8 mouse cellular contexts compared by ENCODE assay signal in genomic region chr8:84012499-84013165, GRCm38 (mm10). TPM values are rescaled to one million over a fixed set of nuclear protein-coding genes. Genes with fewer than 3 reads are reported as not detected.
A peak's percentile ranks its signal among the peaks of the same experiment; 100 is the strongest.
DNase-seq lines count a peak whose midpoint lies in the region; ATAC-seq and TF ChIP-seq lines count a peak whose summit lies in the region.

No protein-coding gene starts in this region.

- TF ChIP-seq CTCF in forebrain, postnatal 0 days (IDR thresholded peaks at IDR 0.05; ENCODE audit: low read depth), result no peak
- no peak for TF ChIP-seq CTCF in left cerebral cortex, adult 2 months (IDR thresholded peaks at IDR 0.05)

- no peak for ATAC-seq in forebrain, postnatal 0 days
- peak; percentile 49 for ATAC-seq in kidney, embryonic 16.5 days (ENCODE audit: low FRiP score, low TSS enrichment)
- ATAC-seq in midbrain, embryonic 11.5 days (ENCODE audit: low FRiP score), result peak; percentile 54

- intact Hi-C loops in left cerebral cortex, postnatal 4 days (cut with DNase I), result loop anchor here (10.0 kb wide), 1 partner anchor 172 kb away; the partner anchor contains the start of gene Nanos3
- intact Hi-C loops in left cerebral cortex, adult 2 months (cut with DNase I), result no loop called here

- DNase-seq in heart, adult 11 months, result peak; percentile 94
- no peak for DNase-seq in heart, adult 9 months (ENCODE audit: low spot score in 2 of 2)
- DNase-seq in forebrain, postnatal 0 days, result no peak
- DNase-seq in midbrain, embryonic 11.5 days (ENCODE audit: low spot score, missing footprints), result peak; percentile 93
- no peak for DNase-seq in left cerebral cortex, postnatal 4 days
- no peak for DNase-seq in left cerebral cortex, adult 2 months (ENCODE audit: extremely low spot score in 1 of 2, low spot score in 2 of 2)
- DNase-seq in frontal cortex, postnatal 36 days (ENCODE audit: low spot score in 2 of 2), result no peak

- peaks cover 15% of the 10 kb centered on the region for H3K27me3 ChIP-seq in forebrain, postnatal 0 days (ENCODE audit: insufficient read depth, low read length)
- peaks cover 36% of the 10 kb centered on the region for H3K27me3 ChIP-seq in kidney, embryonic 16.5 days (ENCODE audit: insufficient read depth, low read length)
- H3K27me3 ChIP-seq in midbrain, embryonic 11.5 days (ENCODE audit: control insufficient read depth, insufficient read depth, low read length), result peaks cover 38% of the 10 kb centered on the region

- peaks cover 12% of the 10 kb centered on the region; the same call in 1 of the 2 replicates for H3K4me1 ChIP-seq in forebrain, postnatal 0 days (ENCODE audit: insufficient read depth)
- H3K4me1 ChIP-seq in kidney, embryonic 16.5 days (ENCODE audit: insufficient read depth, low read length), result peaks cover 25% of the 10 kb centered on the region
- peaks cover 19% of the 10 kb centered on the region for H3K4me1 ChIP-seq in midbrain, embryonic 11.5 days (ENCODE audit: control insufficient read depth, insufficient read depth, low read length)

- no peak overlapping the region for H3K27ac ChIP-seq in forebrain, postnatal 0 days (ENCODE audit: low read depth, low read length)
- peak overlapping the region; percentile 27; the same call in 1 of the 2 replicates for H3K27ac ChIP-seq in kidney, embryonic 16.5 days (ENCODE audit: low read length)
- no peak overlapping the region for H3K27ac ChIP-seq in midbrain, embryonic 11.5 days (ENCODE audit: low read depth, low read length)
- H3K27ac ChIP-seq in left cerebral cortex, adult 2 months, result no peak overlapping the region

- 5% methylated on average over 35 of the region's 35 CpGs for WGBS in forebrain, postnatal 0 days
- 8% methylated on average over 35 of the region's 35 CpGs for WGBS in kidney, embryonic 16.5 days
- 2% methylated on average over 35 of the region's 35 CpGs for WGBS in midbrain, embryonic 11.5 days

- no peaks in the 10 kb centered on the region for H3K9me3 ChIP-seq in forebrain, postnatal 0 days (ENCODE audit: low read length)
- no peaks in the 10 kb centered on the region for H3K9me3 ChIP-seq in kidney, embryonic 16.5 days (ENCODE audit: low read length)
- no peaks in the 10 kb centered on the region for H3K9me3 ChIP-seq in midbrain, embryonic 11.5 days (ENCODE audit: control insufficient read depth, low read length)

- peak overlapping the region; percentile 97 for H3K4me2 ChIP-seq in forebrain, postnatal 0 days (ENCODE audit: low read depth)
- H3K4me2 ChIP-seq in kidney, embryonic 16.5 days (replicated peaks; ENCODE audit: low read depth, low read length), result peak overlapping the region; percentile 82
- peak overlapping the region; percentile 88 for H3K4me2 ChIP-seq in midbrain, embryonic 11.5 days

- H3K9ac ChIP-seq in forebrain, postnatal 0 days, result no peak overlapping the region
- peak overlapping the region; percentile 59 for H3K9ac ChIP-seq in kidney, embryonic 16.5 days (replicated peaks; ENCODE audit: low read length)
- H3K9ac ChIP-seq in midbrain, embryonic 11.5 days (ENCODE audit: low read length), result peak overlapping the region; percentile 35; the same call in 1 of the 2 replicates

- H3K4me3 ChIP-seq in forebrain, postnatal 0 days (ENCODE audit: low read depth, low read length), result peak overlapping the region; percentile 57
- peak overlapping the region; percentile 59 for H3K4me3 ChIP-seq in kidney, embryonic 16.5 days (ENCODE audit: low read length)
- peak overlapping the region; percentile 47 for H3K4me3 ChIP-seq in midbrain, embryonic 11.5 days (ENCODE audit: low read depth, low read length)
- no peak overlapping the region for H3K4me3 ChIP-seq in left cerebral cortex, adult 2 months

- H3K36me3 ChIP-seq in forebrain, postnatal 0 days (ENCODE audit: insufficient read depth), result no peaks in the 10 kb centered on the region
- H3K36me3 ChIP-seq in kidney, embryonic 16.5 days (ENCODE audit: insufficient read depth, low read length), result no peaks in the 10 kb centered on the region
- H3K36me3 ChIP-seq in midbrain, embryonic 11.5 days (ENCODE audit: control insufficient read depth, insufficient read depth, low read length), result no peaks in the 10 kb centered on the region

RNA-seq across cellular contexts. Expression of gene 2210011C24Rik, which starts 0.7 kb away (rescaled TPM):
- not detected in 2 replicates for total RNA-seq in forebrain, postnatal 0 days (2014; rRNA removed)
- polyA plus RNA-seq in forebrain, postnatal 0 days (2015; fragmentation: Nextera tagmentation; extraction: Ambion mirVana), result 0.38 and 1.2 TPM in 2 replicates
- polyA plus RNA-seq in kidney, embryonic 16.5 days (2015; fragmentation: Nextera tagmentation; extraction: Ambion mirVana), result 7.5 and 9.0 TPM in 2 replicates
- polyA plus RNA-seq in midbrain, embryonic 11.5 days (2014; fragmentation: Nextera tagmentation; extraction: Ambion mirVana), result not detected in 2 replicates
- not detected for total RNA-seq in left cerebral cortex, postnatal 4 days (2021)
- 1 to 10 TPM; 1.0 to 1.3 TPM for total RNA-seq in left cerebral cortex, adult 2 months (2021)

RNA-seq across cellular contexts. Expression of gene Palm3, which starts 8.6 kb away (rescaled TPM):
- total RNA-seq in forebrain, postnatal 0 days (2014; rRNA removed), result 2.7 and 5.4 TPM in 2 replicates
- 2.8 and 4.3 TPM in 2 replicates for polyA plus RNA-seq in forebrain, postnatal 0 days (2015; fragmentation: Nextera tagmentation; extraction: Ambion mirVana)
- 15.5 and 16.7 TPM in 2 replicates for polyA plus RNA-seq in kidney, embryonic 16.5 days (2015; fragmentation: Nextera tagmentation; extraction: Ambion mirVana)
- polyA plus RNA-seq in midbrain, embryonic 11.5 days (2014; fragmentation: Nextera tagmentation; extraction: Ambion mirVana), result 2.0 and 2.2 TPM in 2 replicates
- total RNA-seq in left cerebral cortex, postnatal 4 days (2021), result 10 to 100 TPM; 13.2 to 15.5 TPM
- total RNA-seq in left cerebral cortex, adult 2 months (2021), result 1 to 10 TPM; 2.2 to 2.7 TPM

RNA-seq across cellular contexts. Expression of gene 1700067K01Rik, which starts 11.3 kb away (rescaled TPM):
- 0.15 and 0.81 TPM in 2 replicates for total RNA-seq in forebrain, postnatal 0 days (2014; rRNA removed)
- 0.36 and 0.86 TPM in 2 replicates for polyA plus RNA-seq in forebrain, postnatal 0 days (2015; fragmentation: Nextera tagmentation; extraction: Ambion mirVana)
- 0.51 and 1.1 TPM in 2 replicates for polyA plus RNA-seq in kidney, embryonic 16.5 days (2015; fragmentation: Nextera tagmentation; extraction: Ambion mirVana)
- 0.33 and 0.56 TPM in 2 replicates for polyA plus RNA-seq in midbrain, embryonic 11.5 days (2014; fragmentation: Nextera tagmentation; extraction: Ambion mirVana)
- total RNA-seq in left cerebral cortex, postnatal 4 days (2021), result 1 to 10 TPM in 1 of 2 experiments, under 1 TPM in 1; 0.46 to 1.1 TPM
- total RNA-seq in left cerebral cortex, adult 2 months (2021), result under 1 TPM in 1 of 2 experiments, not detected in 1; 0.41 TPM

RNA-seq across cellular contexts. Expression of gene Samd1, which starts 15.2 kb away (rescaled TPM):
- total RNA-seq in forebrain, postnatal 0 days (2014; rRNA removed), result 116 and 117 TPM in 2 replicates
- 6.7 and 6.9 TPM in 2 replicates for polyA plus RNA-seq in forebrain, postnatal 0 days (2015; fragmentation: Nextera tagmentation; extraction: Ambion mirVana)
- 9.4 and 11.6 TPM in 2 replicates for polyA plus RNA-seq in kidney, embryonic 16.5 days (2015; fragmentation: Nextera tagmentation; extraction: Ambion mirVana)
- polyA plus RNA-seq in midbrain, embryonic 11.5 days (2014; fragmentation: Nextera tagmentation; extraction: Ambion mirVana), result 12.8 and 12.9 TPM in 2 replicates
- 10 to 100 TPM; 82.8 to 83.9 TPM for total RNA-seq in left cerebral cortex, postnatal 4 days (2021)
- total RNA-seq in left cerebral cortex, adult 2 months (2021), result 10 to 100 TPM; 39.3 to 43.7 TPM

RNA-seq across cellular contexts. Expression of gene Il27ra, which starts 29.8 kb away (rescaled TPM):
- 0.31 and 0.86 TPM in 2 replicates for total RNA-seq in forebrain, postnatal 0 days (2014; rRNA removed)
- polyA plus RNA-seq in forebrain, postnatal 0 days (2015; fragmentation: Nextera tagmentation; extraction: Ambion mirVana), result 0.29 and 0.45 TPM in 2 replicates
- 2.9 TPM in 2 replicates for polyA plus RNA-seq in kidney, embryonic 16.5 days (2015; fragmentation: Nextera tagmentation; extraction: Ambion mirVana)
- 0.23 TPM in 2 replicates for polyA plus RNA-seq in midbrain, embryonic 11.5 days (2014; fragmentation: Nextera tagmentation; extraction: Ambion mirVana)
- total RNA-seq in left cerebral cortex, postnatal 4 days (2021), result 1 to 10 TPM; 1.5 to 1.6 TPM
- total RNA-seq in left cerebral cortex, adult 2 months (2021), result under 1 TPM; 0.23 to 0.41 TPM

Comparison
In these comparisons a context has a peak if more than half of its experiments do, and no peak if none do; other contexts are left out.
1. DNase-seq: peak in heart, adult 11 months (single experiment) and midbrain, embryonic 11.5 days (single experiment); none in heart, adult 9 months (0 of 2), forebrain, postnatal 0 days (single experiment), left cerebral cortex, postnatal 4 days (single experiment), left cerebral cortex, adult 2 months (0 of 2) and frontal cortex, postnatal 36 days (0 of 2).
2. Peak in every context shown above with its lines, with median percentiles within 50 percentile points of each other: H3K4me2 ChIP-seq.